Mouse (Mus musculus) neural tube, embryonic 11.5 days (tissue): ENCODE measurements at regions not wholly inside any gene's neighbourhood (a gene's known extent, or its start where the extent isn't known, plus 50 kb on each side); places are given as distances from the start of the nearest gene placed in this dataset.

ENCODE experiments used
- ATAC-seq: fragments of 200-750 bp; cut with Nextera tagmentation; 2 replicates; pipeline ENCODE4 v1.8.0; 2017; ENCODE audit warnings: moderate number of reproducible peaks, mild to moderate bottlenecking, moderate TSS enrichment, moderate library complexity; ENCODE audit not compliant: insufficient read depth, low FRiP score, low TSS enrichment
- DNase-seq: peaks from one replicate; pipeline ENCODE4 v3.0.0-alpha.2; 2015; ENCODE audit warnings: low spot score
- H3K27ac ChIP-seq: fragments of 300-500 bp; sonication (generic); 2 replicates; pipeline ENCODE4 v1.5.1; 2014; ENCODE audit warnings: low read depth, mild to moderate bottlenecking, low read length
- H3K27me3 ChIP-seq: fragments of 300-500 bp; sonication (generic); 2 replicates; pipeline ENCODE4 v1.6.1; 2014; ENCODE audit warnings: mild to moderate bottlenecking, low read length, mixed read lengths; ENCODE audit not compliant: control insufficient read depth, insufficient read depth
- H3K36me3 ChIP-seq: fragments of 300-500 bp; sonication (generic); 2 replicates; pipeline ENCODE4 v1.6.1; 2014; ENCODE audit warnings: mild to moderate bottlenecking, low read length, moderate library complexity, mixed read lengths; ENCODE audit not compliant: control insufficient read depth, insufficient read depth
- H3K4me1 ChIP-seq: fragments of 300-500 bp; sonication (generic); 2 replicates; pipeline ENCODE4 v1.6.1; 2014; ENCODE audit warnings: low read length, mixed read lengths; ENCODE audit not compliant: control insufficient read depth, insufficient read depth
- H3K4me2 ChIP-seq: fragments of 300-500 bp; sonication (generic); 2 replicates; pipeline ENCODE4 v1.6.1; 2014; ENCODE audit warnings: low read depth, mild to moderate bottlenecking, moderate library complexity
- H3K4me3 ChIP-seq: fragments of 300-500 bp; sonication (generic); 2 replicates; pipeline ENCODE4 v1.5.1; 2014; ENCODE audit warnings: low read depth, low read length
- H3K9ac ChIP-seq: fragments of 300-500 bp; sonication (generic); 2 replicates; pipeline ENCODE4 v1.6.1; 2014; ENCODE audit warnings: mild to moderate bottlenecking, low read length
- H3K9me3 ChIP-seq: fragments of 300-500 bp; sonication (generic); 2 replicates; pipeline ENCODE4 v1.6.1; 2016; ENCODE audit warnings: low read length; ENCODE audit not compliant: control insufficient read depth
- WGBS: fragments of 180-500 bp; shearing (Covaris S2); extraction: QIAGEN DNeasy Blood & Tissue Kit; methylation state at CpG from one replicate; pipeline ENCODE4 v1.1.7; 2014; 5-methylcytosine and 5-hydroxymethylcytosine counted together

- Histone ChIP-seq H3K27me3 (no peaks in the 10 kb centered on the region), H3K4me3 (no peak overlapping the region), H3K9me3 (no peaks in the 10 kb centered on the region), H3K36me3 (no peaks in the 10 kb centered on the region), H3K27ac (no peak overlapping the region), H3K4me1 (no peaks in the 10 kb centered on the region), H3K9ac (no peak overlapping the region), H3K4me2 (no peak overlapping the region)
- WGBS, result 65% methylated on average over 2 of the region's 2 CpGs
- DNase-seq, result no peak
- no peak for ATAC-seq
Observed at GRCm38 (mm10) chr3:102605284-102605683, 129.0 kb upstream of the Tspan2 start.

- H3K9me3 ChIP-seq, result no peaks in the 10 kb centered on the region
- H3K27me3 ChIP-seq, result no peaks in the 10 kb centered on the region
- no peaks in the 10 kb centered on the region for H3K36me3 ChIP-seq
- DNase-seq (no peak), ATAC-seq (no peak)
- no peak overlapping the region for H3K4me3 ChIP-seq
- H3K4me1 ChIP-seq, result no peaks in the 10 kb centered on the region
- WGBS, result 34% methylated on average over 5 of the region's 5 CpGs
- H3K4me2 ChIP-seq, result no peak overlapping the region
- H3K9ac ChIP-seq, result no peak overlapping the region
- no peak overlapping the region for H3K27ac ChIP-seq
Observed at GRCm38 (mm10) chr3:102610970-102611369, 123.4 kb upstream of the Tspan2 start.

GRCm38 (mm10) chr3:102611398-102612366 lies 122.6 kb upstream of the Tspan2 start:
- Histone ChIP-seq H3K4me2 (no peak overlapping the region), H3K9me3 (no peaks in the 10 kb centered on the region), H3K36me3 (no peaks in the 10 kb centered on the region), H3K27me3 (no peaks in the 10 kb centered on the region), H3K4me1 (no peaks in the 10 kb centered on the region), H3K27ac (no peak overlapping the region), H3K9ac (no peak overlapping the region), H3K4me3 (no peak overlapping the region)
- DNase-seq (no peak), ATAC-seq (no peak)
- 41% methylated on average over 18 of the region's 18 CpGs for WGBS

GRCm38 (mm10) chr3:102619666-102620377 lies 114.5 kb upstream of the Tspan2 start:
- no peak for ATAC-seq
- no peak overlapping the region for H3K4me3 ChIP-seq
- H3K9ac ChIP-seq, result no peak overlapping the region
- no peak overlapping the region for H3K4me2 ChIP-seq
- H3K27ac ChIP-seq, result no peak overlapping the region
- H3K36me3 ChIP-seq, result no peaks in the 10 kb centered on the region
- WGBS, result 83% methylated on average over 8 of the region's 8 CpGs
- DNase-seq, result no peak
- no peaks in the 10 kb centered on the region for H3K27me3 ChIP-seq
- no peaks in the 10 kb centered on the region for H3K9me3 ChIP-seq
- no peaks in the 10 kb centered on the region for H3K4me1 ChIP-seq

GRCm38 (mm10) chr3:102636076-102636475 lies 98.3 kb upstream of the Tspan2 start:
- Histone ChIP-seq H3K4me2 (no peak overlapping the region), H3K4me3 (no peak overlapping the region), H3K27me3 (no peaks in the 10 kb centered on the region), H3K27ac (no peak overlapping the region), H3K9ac (no peak overlapping the region), H3K36me3 (no peaks in the 10 kb centered on the region), H3K4me1 (no peaks in the 10 kb centered on the region), H3K9me3 (no peaks in the 10 kb centered on the region)
- DNase-seq, result no peak
- no peak for ATAC-seq
- 75% methylated on average over 4 of the region's 4 CpGs for WGBS

- Histone ChIP-seq H3K36me3 (no peaks in the 10 kb centered on the region), H3K9me3 (no peaks in the 10 kb centered on the region), H3K4me1 (no peaks in the 10 kb centered on the region), H3K4me2 (no peak overlapping the region), H3K27me3 (no peaks in the 10 kb centered on the region), H3K4me3 (no peak overlapping the region), H3K9ac (no peak overlapping the region), H3K27ac (no peak overlapping the region)
- 74% methylated on average over 4 of the region's 4 CpGs for WGBS
- no peak for DNase-seq
- no peak for ATAC-seq
Observed at GRCm38 (mm10) chr3:102636674-102637073, 97.7 kb upstream of the Tspan2 start.

- Histone ChIP-seq H3K27ac (no peak overlapping the region), H3K4me1 (no peaks in the 10 kb centered on the region), H3K9me3 (no peaks in the 10 kb centered on the region), H3K36me3 (no peaks in the 10 kb centered on the region), H3K4me3 (no peak overlapping the region), H3K9ac (no peak overlapping the region), H3K4me2 (no peak overlapping the region), H3K27me3 (no peaks in the 10 kb centered on the region)
- ATAC-seq, result no peak
- peak; percentile 13 for DNase-seq
- WGBS, result 81% methylated on average over 11 of the region's 11 CpGs
Observed at GRCm38 (mm10) chr3:102644276-102644940, 89.9 kb upstream of the Tspan2 start.

- DNase-seq, result no peak
- Histone ChIP-seq H3K4me3 (no peak overlapping the region), H3K4me1 (no peaks in the 10 kb centered on the region), H3K9me3 (no peaks in the 10 kb centered on the region), H3K27me3 (no peaks in the 10 kb centered on the region), H3K27ac (no peak overlapping the region), H3K9ac (no peak overlapping the region), H3K36me3 (no peaks in the 10 kb centered on the region), H3K4me2 (no peak overlapping the region)
- no peak for ATAC-seq
- 73% methylated on average over 4 of the region's 4 CpGs for WGBS
Observed at GRCm38 (mm10) chr3:102648450-102648849, 85.9 kb upstream of the Tspan2 start.
